Mouse (Mus musculus) gastrocnemius, adult 8-10 months (tissue): ENCODE results near the gene Aadacl4. TPM values are rescaled to one million over a fixed set of nuclear protein-coding genes. Genes with fewer than 3 reads are reported as not detected.
"Not testable (repeated sequence)": the region's sequence is repeated elsewhere in the genome, so short reads cannot be mapped to it uniquely, and the experiment has no call there.

Experiments used
- DNase-seq, 2 experiments: peaks; one replicate each; pipeline ENCODE4 v3.0.0; 2022; ENCODE audit warnings: low spot score in 2 of 2
- total RNA-seq, 4 experiments: library from RNA; stranded (reverse); gene quantifications; 2 replicates each; pipeline ENCODE4 v1.2.4; 2022

The Aadacl4 gene
- not detected for total RNA-seq

DNA sequence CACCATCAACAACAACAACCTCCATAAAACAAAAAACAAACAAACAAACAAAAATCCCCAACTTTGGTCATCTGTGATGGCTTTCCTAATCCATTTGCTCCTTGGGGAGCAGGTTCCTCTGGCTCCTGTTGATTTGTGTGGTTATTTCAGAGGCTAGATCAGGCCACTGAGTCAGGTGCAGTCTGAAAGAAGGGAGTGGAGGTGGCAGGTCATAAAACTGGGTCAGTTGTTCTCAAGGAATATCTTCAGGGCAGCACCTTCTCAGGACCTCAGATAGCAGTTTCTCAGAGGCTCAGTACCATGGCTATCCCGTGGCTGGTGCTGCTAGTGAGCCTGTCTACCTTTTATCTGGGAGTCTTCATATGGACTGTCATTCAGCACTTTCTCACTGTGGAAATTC lies at the start of gene Aadacl4:
Aadacl4 (plus strand) TSS at position 301 of the 400 bp plus-strand sequence.
- DNase-seq, result no peak

DNA sequence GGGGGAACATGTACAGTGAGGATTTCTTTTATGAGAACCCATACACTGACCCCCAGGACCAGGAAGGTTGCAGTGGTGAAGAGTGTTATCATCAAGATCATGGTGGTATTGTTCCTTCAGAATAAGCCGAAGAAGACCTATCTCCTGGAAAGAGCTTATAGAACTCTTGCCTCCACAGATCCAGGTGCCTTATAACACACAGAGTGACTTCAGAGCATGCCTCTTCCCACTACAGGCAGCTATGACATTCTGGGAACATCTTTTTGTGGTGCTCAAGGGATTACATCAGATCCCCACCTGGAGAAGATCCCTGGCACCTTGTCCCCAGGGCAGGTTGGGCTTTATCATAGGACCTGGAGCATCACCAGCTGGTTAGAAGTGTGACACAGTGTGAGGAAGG lies 48.5 kb upstream of the Aadacl4 start, which contains the start of gene Gm13124:
Gm13124 (minus strand) TSS at position 101 of the 400 bp plus-strand sequence.
- DNase-seq, result no peak

DNA sequence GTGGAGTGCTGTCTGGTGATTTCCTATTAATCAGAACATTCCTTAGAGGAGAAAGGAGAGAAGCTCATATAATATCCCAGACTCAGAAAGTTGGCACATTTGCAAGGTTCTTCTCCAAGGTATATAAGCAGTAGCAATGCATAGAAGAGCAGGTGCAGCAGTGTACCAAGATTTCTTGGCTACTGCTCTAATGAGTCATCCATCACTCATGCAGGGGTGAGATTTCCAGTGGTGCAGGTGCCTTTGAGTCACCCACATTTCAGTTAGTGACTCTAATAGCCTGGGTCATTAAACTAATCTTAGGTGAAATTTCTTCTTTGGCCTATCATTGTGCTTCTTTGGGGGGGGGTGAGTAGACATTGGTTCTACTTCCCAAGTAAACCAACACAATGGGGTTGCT lies 45.8 kb upstream of the Aadacl4 start:
- no peak for DNase-seq

DNA sequence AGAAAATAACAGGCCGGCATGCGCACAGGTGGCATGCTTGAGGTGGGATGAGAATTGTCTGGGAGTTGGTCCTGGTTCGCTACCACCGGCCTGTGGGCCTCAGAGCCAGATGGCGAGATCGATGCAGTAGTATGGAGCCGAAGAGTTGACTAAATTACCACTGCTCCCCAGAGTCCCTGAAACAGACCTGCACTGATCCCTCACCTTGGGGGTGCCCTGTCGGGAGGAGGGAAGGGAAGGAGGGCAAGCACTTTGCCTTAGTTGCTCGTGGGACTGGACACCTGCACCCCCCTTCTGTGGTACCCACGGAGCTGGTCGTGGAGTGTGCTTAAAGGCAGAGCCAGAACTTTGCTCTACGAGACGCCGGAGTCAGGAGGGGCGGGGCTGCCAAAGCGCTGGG lies 27.3 kb upstream of the Aadacl4 start:
- DNase-seq, result not testable (repeated sequence)

DNA sequence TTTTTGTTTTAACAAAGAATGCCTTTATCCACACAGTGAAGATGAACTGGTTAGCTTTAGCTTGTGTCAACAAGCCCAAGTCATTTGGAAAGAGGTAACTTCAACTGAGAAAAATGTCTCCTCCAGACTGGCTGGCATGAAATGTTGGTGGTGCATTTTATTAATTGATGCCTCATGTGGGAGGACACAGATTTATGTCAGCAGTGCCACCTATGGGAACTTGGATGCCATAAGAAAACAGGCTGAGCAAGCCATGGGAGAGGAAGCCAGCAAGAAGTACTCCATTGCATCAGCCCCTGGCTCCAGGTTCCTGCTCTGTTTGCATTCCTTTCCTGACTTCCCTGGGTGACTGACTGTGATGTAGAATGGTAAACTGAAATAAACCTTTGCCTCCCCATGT lies 20.7 kb upstream of the Aadacl4 start:
- no peak for DNase-seq

DNA sequence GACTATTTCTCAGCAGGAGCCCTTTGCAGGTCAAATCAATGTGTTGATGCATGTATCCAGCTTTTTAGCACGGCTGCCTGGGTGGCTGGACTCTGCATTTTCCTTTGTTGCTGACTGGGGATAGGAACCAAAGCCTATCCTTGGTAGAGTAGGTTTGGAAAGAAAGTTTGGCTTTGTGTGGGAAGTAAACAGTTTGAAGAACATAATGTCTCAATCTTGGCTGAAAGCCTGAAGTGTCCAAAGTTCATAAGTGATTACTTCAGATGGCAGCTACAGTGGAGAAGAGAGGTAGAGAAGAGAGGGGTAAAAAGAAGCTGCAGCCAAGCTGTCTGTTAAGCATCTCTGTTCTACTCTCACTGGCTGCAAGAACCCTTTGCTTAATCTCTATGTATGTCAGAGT lies 1.1 kb downstream of the Aadacl4 start:
- DNase-seq, result no peak

DNA sequence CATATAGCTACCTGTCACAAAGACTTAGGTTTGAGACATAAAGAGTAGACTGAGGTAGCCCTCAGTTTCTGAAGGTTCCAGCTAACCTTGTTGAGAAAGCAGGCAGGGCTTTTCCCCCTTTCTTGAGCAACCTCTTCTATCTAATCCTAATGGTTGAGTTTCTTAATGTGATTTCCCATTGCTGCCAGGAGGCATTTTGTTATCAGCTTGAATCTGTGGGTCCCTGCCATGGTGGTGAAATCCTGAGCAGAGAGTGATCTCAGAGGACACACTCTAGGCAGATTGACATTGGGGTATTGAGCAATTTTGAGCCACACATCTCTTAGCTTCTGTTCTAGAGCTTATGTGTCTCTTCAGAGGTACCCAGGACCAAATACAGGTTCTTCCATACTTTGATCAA lies 24.8 kb downstream of the Aadacl4 start:
- DNase-seq, result no peak

Other genes with a start within 250 kb of the Aadacl4 start
- gene Pramef20, start 235.8 kb upstream of the Aadacl4 start, total RNA-seq, result not detected
- gene Pramef12, start 205.2 kb upstream of the Aadacl4 start, total RNA-seq, result not detected
- gene 1700012P22Rik, start 174.9 kb upstream of the Aadacl4 start, total RNA-seq, result not detected
- gene Gm9944, start 160.4 kb upstream of the Aadacl4 start, total RNA-seq, result not detected
- not detected for gene Aadacl3, start 150.0 kb upstream of the Aadacl4 start, total RNA-seq
- not detected for gene 9430007A20Rik, start 93.9 kb upstream of the Aadacl4 start, total RNA-seq
- gene Gm13124, start 48.6 kb upstream of the Aadacl4 start, total RNA-seq, result not detected
- not detected for gene Gm436, start 72.7 kb downstream of the Aadacl4 start, total RNA-seq
- not detected for gene Gm13178, start 107.7 kb downstream of the Aadacl4 start, total RNA-seq
- gene Gm438, start 172.9 kb downstream of the Aadacl4 start, total RNA-seq, result not detected